Mouse (Mus musculus): ENCODE data around the gene Ppp2r5a.
A peak's percentile ranks its signal among the peaks of the same experiment; 100 is the strongest.

Ppp2r5a gene

DNA sequence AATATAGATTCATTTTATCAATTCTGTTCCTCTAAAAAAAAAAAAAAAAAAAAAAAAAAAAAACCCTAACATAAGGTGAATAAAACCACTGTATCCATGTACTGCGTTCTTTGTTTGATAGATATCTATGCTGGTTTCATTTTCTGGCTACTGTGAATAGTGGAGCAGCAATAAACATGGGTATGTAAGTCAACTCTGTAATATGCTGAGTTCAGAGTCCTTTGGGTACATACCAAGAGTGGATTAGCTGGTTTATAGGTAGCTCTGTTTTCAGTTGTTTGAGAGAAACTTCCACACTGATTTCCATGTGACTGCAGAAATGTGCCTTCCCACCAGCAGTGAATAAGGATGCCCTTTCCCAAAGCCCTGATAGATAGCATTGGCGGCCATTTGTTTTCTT is 25.0 kb downstream of the Ppp2r5a start:
- no peak for DNase-seq (ENCODE audit: low spot score)

DNA sequence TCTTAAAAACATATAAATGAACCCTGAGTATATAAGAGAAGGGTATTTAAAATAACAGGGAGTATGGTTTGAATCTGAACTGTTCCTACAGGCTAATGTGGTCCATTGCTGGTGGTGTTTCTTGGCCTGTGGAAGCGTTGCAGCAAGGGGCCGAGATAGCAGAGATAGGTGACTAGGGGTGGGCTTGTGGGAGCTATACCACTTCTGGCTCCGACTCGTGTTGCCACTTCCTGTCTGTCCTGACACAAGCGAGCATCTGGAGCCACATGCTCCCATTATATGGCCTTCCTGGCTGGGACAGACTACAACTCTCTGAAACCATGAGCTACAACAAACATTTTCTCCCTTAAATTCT is 27.5 kb downstream of the Ppp2r5a start:
- no peak for DNase-seq (ENCODE audit: low spot score)

DNA sequence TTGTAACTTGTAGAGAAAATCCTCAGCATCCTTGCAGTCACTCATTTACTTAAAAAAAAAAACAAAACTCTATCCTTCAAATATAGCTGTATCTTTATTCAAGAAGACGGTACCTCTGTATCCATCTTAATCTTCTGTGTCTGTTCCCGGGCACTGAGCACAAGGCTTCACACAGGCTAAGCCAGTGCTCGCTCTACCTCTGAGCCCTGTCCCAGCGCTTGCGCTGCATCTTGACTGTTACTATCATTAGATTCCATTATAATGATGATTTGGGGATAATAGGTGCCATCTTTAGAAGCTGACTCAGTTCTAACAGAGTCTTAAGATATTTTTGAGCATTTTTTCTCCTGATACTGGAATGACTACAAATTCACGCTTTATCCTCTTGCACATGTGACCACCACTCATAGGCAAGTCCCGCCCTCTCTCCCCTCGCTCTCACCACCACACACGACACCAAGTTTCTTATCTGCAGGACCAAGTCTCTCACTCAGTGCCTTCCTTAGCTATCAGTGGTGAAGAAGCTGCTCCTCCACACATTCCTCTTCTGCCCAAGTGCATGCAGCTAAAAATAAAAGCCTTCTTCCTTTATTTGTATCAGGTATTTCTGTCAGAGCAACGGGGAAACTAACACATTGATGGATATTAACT is 28.0 kb downstream of the Ppp2r5a start:
- no peak for DNase-seq (ENCODE audit: low spot score)

DNA sequence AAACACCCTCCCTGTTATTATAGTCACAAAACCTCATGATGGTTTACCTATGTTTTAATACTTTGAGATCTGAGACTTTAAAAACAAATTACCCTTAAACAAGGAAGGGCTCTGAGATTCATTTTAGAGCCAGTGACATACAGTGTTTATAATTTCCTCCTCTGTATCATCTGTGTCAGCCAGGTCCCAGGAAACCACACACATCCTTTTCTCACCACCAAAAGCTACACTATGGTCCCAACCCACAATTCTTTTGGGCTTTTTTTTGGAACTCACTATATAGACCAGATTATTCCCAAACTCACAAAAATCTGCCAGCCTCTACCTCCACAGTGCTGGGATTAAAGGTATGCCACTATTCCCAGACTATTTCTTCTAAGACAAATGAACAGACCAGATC is 33.9 kb downstream of the Ppp2r5a start:
- no peak for DNase-seq (ENCODE audit: low spot score)

DNA sequence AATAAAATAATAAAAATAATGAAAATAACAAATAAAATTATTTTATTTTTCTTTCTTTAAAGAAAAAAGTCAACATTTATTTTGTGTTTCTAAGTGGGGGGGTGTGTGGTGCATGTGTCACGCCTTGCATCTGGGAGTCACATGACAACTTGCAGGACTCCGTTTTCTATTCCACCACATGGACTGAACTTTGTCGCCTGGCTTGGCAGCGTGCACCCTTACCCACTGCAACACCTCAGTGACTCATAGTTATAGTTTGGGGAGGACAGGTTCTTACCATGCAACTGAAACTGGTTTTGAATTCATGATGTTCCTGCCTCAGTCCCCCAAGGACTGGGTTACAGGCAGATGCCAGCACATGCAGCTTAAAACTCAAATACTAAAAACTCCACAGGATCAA is 34.9 kb downstream of the Ppp2r5a start:
- DNase-seq (ENCODE audit: low spot score): no peak

DNA sequence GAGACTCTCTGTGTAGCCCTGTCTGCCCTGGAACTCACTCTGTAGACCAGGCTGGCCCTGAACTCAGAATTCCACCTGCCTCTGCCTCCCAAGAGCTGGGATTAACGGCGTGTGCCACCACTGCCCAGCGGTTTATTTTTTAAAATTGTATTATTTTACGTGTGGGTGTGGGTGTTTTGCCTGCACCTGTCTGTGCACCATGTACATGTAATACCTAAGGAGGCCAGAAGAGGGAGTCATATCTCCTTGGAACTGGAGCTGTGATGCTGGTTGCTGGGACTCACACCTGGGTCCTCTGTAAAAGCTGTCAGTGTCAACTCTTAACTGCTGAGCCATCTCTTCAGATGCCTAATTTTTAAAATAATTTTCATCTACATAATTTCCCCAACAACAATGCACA is 38.6 kb downstream of the Ppp2r5a start:
- no peak for DNase-seq (ENCODE audit: low spot score)

DNA sequence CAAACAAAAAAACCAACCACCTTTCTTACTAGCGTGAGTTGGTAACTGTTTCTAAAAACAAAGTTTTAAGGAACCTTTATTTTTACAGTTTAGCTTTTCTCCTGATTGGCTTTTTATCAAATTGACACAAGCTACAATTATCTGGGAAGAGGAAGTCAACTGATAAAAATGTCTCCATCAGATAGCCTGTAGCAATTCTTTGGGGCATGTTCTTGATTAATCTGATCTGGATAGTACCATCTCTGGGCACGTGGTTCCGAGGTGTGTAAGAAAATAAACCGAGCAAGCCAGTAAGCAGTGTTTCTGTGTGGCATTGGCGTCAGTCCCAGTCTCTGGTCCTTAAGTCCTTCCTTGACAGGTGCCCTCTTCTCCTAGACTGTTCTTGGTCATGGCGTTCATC is 40.7 kb downstream of the Ppp2r5a start:
- no peak for DNase-seq (ENCODE audit: low spot score)

DNA sequence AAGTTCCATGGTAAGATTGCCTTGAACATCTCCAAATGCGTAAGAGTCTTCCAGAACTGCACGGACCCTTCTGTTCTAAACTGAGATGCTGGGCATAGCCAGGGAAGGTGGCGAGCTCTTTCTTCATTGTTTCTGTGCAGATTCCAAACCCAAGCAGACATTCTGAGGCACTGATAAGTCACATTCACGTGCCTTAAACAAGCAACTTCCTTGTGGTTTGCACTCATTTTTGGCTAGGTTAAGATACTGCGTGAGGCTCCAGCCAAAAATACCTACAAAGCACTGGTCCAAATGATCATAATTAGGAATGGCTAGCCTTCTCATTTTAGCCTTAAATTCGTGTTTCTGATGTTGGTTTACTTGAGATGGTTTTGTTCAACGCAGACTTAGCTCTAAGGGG is 43.6 kb downstream of the Ppp2r5a start:
- no peak for DNase-seq (ENCODE audit: low spot score)

DNA sequence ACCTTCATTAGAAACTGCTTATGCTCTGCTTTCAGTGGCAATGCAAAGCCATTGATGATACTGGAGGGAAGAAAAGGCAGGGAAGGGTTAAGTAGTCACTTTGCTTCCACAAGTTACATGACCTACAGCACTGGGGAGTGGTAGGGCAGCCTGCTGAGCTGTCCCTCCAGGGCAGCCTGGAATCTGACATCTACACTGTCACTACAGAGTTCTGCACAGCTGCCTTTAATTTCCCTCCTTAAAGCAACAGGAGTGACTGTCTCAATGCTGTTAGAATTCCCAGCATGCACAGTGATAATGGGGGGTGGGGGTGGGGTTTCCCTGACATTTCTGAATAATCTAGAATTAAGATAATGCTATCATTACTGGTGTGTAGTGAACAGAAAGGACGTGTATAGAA is 46.1 kb downstream of the Ppp2r5a start:
- DNase-seq (ENCODE audit: low spot score): no peak

DNA sequence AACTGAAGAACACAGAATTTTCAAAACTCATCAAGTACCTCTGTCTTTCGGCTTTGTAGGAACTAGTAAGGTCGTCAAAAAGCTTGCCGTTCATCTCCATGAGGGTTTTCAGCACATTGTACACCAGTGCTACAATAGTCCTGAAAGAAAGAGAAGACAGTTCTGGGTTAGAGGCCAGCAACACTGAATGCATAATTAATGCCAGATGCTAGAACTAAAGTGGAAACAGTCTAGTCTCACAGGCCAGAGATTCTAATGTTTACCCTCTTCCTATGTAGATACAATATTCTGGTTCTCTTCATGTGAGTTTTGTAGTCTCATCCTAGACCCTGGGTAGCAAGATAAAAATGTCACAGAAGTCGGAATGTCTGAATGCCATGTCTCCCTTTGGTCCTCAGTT is 49.2 kb downstream of the Ppp2r5a start:
- DNase-seq (ENCODE audit: low spot score): no peak

DNA sequence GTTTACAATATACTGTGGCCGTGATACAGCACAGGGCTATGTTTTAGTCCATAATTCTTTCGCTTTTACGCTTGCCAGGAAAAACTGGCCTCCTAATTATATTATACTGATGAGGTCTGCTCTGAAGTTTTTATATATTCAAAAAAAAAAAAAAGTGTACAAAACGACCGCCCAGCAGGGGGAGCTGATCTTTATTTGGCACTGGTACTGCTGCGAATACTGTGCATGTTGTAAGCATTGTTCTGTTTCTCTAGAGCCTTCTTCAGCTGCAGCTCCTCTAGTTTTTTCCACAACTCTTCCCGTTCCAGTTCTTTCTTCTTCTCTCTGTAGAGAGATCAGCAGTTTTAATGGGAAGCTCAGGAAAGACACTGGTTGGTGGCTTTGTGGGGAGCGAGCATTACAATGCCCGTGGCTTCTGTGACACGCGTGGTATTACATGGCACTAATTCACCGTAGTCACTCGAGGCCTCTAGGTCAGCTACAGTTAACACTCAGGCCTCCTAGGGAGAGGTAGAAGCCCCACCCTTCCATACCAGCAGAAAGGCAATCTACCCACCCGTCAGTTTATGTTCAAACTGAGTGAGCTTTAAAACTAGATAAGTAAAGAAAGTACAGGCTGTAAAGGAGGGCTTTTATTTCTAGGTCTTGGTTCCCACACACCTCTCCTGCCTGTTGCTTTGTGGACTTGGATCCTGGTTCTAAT is 50.1 kb downstream of the Ppp2r5a start:
- peak; percentile 56 for DNase-seq (ENCODE audit: low spot score)

DNA sequence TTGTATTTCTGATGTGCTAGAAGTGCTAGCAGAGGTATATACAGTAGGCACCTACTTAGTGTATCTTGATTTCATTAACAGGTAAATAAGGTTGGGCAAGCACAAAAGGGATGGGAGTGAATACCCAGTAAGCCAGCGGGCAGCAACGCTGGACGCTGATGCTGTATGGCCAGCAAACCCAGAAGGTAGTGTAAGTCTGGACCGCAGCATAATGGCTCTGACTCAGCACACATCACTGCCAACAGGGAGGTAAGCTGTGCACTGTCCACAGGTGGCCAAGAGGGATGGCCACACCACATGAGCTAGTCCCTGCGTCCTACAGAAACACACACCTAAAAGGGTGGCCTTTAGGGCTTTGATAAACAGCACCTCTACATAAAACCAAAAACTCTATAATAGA is 52.7 kb downstream of the Ppp2r5a start:
- no peak for DNase-seq (ENCODE audit: low spot score)

DNA sequence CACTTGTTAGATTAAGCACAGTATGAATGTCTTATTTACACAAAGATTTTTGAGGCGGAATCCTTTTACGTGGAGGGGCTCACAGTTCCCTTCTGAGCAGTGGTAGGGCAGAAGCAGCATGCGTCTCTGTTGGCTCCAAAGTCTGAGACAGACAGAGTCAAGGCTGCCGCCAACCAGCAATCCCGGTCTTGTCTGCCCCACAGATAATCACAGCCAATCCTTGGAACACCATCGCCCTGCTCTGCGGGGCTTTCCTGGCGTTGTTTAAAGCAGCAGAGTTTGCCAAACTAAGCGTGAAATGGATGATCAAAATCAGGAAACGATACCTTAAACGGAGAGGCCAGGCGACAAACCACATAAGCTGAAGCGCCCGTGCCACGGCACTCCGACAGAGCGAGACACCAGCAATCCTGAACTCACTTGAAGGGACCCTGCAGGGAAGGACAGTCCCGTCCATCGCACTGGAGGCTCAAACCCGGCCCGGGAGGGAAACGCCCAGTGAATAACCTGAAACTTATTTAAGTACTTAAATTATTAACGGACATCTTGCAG is 53.5 kb downstream of the Ppp2r5a start:
- DNase-seq (ENCODE audit: low spot score): no peak

DNA sequence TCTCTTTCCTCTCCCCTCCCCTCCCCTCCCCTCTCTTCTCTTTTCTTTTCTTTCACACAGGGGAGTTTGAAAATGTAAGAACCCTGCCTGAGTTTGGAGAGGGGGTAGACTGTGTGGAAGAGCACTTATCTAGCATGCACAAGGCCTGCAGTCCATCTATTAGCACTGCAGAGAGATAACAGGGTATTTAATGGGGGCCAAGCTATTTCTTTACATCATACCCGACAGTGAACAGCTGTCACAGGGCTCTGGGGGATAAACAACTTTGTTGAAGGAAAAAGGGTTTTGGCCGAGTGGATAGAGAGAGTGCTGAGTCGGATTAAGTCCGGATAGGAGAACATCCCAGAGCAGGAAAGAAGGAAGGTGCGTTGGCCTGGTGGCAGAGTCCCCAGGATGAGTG is 54.1 kb downstream of the Ppp2r5a start:
- no peak for DNase-seq (ENCODE audit: low spot score)

DNA sequence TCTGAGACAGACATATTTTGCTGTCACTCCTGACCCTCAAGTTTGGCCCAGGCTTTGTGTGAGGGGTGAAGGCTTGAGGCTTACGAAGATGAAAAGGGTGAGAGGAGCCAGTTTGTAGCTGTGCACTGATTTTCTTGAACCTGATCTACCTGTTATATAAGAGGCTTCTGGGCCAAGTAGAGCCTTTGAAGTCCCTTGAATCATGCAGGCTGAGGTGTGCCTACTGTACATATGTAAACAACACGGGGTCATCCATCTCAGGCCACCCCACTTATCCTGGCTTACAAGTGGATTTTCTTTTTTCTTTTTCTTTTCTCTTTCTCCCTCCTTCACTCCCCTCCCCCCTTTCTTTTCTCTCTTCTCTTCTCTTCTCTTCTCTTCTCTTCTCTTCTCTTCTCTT is 54.5 kb downstream of the Ppp2r5a start:
- DNase-seq (ENCODE audit: low spot score): no peak

DNA sequence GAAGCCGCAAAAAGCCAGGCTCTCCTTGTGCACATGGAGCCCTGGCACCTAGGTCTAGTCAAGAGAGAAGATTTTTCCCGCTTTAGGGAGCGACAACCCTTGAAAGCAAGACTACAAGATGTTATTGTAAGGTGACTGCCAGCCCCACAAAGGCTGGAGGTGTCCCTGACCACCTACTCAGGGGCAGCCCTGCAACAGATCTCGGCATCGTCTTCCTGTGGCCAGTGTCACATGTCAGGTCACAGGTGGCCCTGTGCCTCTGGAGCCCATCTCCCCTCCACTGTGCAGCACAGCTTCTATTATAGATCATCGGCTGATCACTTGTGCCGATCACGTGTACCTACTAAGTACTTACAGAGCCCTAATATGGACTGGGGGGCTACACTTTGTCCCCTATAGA is 55.5 kb downstream of the Ppp2r5a start:
- no peak for DNase-seq (ENCODE audit: low spot score)

DNA sequence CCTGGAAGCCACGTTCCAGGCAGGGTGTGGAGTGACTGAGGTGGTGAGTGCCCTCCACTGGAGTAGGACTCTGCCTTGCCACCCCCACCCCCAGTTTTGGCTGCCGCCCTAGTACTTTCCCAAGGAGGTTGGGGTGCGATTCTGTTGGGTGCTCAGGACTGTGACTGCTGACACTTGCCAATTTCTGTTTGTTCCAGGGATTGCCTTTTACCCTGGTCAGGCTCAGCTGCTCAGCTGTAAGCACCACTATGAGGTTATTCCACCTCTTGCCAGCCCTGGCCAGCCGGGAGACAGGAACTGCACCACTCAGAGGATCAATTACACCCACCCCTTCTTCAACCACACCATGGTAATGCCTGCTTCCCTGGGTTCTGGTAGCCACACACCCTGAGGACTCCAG is 62.5 kb downstream of the Ppp2r5a start:
- no peak for DNase-seq (ENCODE audit: low spot score)

DNA sequence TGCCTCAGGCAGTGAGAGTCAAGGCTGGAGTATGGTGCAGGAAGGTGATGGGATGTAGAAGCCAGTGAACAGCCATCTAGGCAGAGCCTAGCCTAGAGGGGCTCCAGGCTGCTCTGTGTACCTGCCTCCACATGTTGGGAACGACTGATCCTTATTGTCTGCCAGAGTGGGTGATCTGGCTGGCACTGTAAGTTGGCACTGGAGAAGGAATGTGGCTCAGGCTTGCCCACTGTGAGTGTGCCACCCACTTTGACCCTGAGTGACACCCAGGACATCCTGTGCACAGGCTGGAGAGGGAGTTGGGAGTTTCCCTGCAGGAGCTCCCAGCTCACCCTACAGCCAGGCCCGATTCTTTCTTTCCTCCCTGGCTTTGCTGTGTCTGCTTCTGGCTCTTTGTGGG is 63.2 kb downstream of the Ppp2r5a start:
- DNase-seq (ENCODE audit: low spot score): no peak

DNA sequence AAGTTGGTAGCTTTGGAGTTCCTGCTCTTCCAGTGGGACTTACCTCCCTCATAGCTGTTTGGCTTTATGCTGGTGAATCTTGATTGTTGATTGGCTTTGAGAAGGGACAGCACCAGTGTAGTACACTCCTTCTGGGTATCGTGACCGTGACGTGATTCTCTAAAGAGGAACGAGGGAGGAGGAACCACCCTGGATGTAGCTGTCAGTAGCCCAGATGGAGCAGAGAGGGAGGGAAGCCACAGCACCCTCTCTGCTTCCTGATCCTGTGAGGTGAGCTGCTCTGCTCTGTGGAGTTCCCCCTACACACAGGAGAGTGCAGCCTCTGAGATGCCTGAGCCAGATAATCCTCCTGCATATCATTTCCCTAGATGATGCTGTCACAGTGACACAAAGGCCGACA is 68.6 kb downstream of the Ppp2r5a start:
- DNase-seq (ENCODE audit: low spot score): no peak

DNA sequence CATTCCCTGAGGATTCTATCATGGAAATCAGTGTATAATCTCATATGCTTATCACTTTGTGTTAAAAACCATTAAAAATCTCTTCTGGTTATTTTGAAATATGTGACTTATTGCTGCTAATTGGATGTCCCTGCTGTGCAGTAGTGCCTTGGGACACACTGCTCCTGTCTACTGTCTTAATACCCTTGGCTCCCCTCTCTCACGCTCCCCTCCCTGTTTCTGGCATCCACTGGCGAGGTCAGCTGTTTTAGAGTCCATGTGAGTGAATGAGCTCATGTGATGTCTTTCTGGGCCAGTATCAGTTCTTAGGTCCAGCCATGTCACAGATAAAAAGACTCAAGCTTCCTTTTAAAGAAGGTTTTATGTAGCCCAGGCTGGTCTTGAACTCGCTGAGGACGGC is 72.7 kb downstream of the Ppp2r5a start:
- no peak for DNase-seq (ENCODE audit: low spot score)

DNA sequence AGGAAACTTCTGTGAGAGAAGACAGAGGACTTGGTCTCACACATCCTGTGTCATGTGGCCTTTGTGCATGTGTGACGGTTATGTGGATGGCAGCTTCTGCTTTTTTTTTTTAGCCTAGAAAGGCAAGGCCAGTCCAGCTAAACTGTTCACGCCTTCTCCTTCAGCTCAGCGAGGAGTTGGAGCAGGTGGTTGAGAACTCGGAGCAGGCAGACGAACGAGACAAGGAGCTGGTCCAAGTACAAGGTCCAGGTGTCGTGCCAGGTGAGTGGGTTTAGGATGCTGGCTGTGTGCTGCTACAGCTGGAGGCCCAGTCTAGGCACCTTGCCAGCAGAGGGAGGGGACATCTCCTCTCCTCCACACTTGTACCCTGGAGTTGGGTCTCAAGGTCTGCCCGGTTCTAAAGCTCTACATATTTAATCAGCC is 75.0 kb downstream of the Ppp2r5a start:
- peak; percentile 32 for DNase-seq (ENCODE audit: low spot score)

DNA sequence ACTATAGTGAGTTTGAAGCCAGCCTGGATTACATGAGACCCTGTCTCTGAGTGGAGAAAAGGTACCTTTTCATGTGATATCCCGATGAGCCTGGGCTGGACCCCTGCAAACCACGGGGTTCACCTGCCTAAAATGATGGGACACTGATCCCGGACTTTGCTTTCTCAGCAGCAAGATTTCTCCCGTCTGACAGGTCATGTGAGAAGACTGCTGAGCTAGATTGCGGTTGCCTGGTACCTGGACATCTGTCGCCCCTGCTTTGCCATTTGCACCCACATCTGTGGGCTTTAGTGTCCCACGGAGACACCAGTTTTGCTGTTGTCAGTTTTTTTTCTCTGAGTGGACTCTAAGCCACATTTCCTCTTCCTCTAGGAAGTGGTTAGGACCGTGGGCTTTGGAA is 75.8 kb downstream of the Ppp2r5a start:
- no peak for DNase-seq (ENCODE audit: low spot score)

DNA sequence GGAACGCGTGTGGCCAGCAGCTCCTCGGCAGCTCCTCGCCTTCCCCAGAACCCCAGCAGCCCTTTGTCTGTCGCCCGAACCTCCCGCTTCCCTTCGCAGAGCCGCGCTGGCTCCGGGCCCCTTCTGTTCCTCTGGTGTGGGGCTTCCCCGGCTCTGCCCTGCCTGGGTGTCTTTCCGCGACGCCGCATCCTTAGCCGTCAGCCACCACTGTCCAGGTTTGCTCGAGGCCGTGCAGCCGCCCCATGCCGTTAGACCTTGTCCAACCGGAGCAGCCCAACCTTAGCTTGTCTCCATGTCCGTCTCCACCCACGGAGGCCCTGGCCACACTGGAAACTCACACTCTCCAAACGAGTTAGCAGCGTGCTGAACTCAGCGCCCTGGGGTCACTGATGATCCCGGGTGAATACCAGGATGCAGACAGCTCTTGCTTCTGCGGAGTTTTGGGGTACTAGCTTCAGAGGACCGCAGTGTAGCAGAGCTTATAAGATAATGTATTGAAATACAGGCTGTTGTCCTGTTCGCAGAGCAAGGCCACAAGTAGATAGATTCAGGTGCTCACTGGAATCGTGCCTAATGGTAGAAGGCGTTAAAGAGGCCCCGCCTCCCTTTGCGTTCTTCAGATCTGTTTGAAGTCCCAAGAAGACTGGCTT is 76.7 kb downstream of the Ppp2r5a start:
- DNase-seq (ENCODE audit: low spot score): no peak

Data from layer of hippocampus, adult 11-12 months (tissue).